Mouse (Mus musculus) cerebellum, postnatal 14 days (tissue): Measurements from ENCODE around the gene Clec16a.

Source experiments
- DNase-seq, 2 experiments: peaks; one replicate each; pipeline ENCODE4 v3.0.0; 2021; ENCODE audit warnings: mixed read lengths in 2 of 2

Gene Clec16a

GRCm38 (mm10) chr16:10771769-10772510 is 226.8 kb downstream of the Clec16a start:
- DNase-seq = no peak

GRCm38 (mm10) chr16:10773543-10773942 is 228.4 kb downstream of the Clec16a start:
- no peak for DNase-seq

DNA sequence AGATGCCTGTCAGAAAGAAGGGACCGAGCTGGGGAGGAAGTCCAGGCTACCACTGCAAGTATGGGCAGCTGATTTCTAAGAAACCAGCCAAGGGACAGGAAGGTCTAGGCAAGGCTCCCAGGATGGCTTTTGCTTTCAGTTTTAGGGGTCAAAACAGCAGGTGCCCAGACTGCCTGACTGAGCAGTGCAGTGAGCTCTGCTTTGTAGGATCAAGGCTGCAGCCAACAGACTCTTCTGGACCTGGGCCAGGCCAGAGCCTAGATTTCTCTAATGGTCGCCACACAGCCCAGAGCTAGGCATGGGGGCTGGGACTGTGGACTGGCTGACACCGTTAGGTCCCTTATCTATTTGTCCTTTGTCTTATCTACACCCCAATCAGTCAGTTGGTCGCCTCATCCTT is 229.6 kb downstream of the Clec16a start:
- DNase-seq = peak in 1 of 2 experiments; percentile 31

DNA sequence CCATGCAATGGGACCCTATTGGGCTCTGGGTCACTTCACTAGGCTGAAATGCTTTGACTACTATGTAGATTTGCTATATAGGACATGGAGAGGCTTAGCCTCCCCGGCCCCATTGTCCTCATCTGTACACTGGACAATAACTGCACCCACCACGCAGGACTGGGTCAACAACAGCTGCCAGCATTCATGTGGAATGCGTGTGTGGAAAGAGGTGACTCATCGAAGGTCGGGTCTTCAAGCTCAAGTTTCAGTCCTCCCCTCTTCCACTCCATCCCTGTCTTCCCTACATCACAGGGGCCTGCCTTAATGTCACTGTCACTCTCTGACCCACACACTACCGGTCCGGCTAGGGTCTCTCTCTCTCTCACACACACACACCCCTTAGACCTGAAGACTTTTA is 231.2 kb downstream of the Clec16a start:
- no peak for DNase-seq

- DNase-seq = no peak
Measured at GRCm38 (mm10) chr16:10777579-10778160, 232.5 kb downstream of the Clec16a start.

DNA sequence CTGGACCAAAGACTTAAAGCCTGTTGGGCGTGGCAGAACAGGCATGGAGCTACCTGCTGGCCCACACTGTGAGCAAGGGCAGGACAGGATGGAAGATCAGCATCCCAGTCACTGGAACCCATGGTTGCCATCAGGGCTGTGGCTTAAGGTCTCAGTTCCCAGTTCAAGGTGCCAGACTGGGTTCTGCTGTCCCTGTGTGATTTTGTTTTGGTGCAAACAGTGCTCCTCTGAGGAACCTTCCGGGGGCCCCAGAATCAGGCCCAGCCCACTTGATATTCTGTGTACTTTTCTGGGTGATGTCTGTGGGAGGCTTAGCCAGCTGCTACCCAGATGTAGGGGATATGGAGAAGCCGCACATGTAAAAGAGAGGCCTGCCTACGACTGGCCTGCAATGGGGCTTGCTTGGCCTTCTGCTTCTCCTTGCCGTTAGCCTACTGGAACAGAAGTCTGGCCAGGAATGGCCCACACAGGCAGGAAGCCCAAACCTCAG is 235.5 kb downstream of the Clec16a start:
- DNase-seq = no peak

DNA sequence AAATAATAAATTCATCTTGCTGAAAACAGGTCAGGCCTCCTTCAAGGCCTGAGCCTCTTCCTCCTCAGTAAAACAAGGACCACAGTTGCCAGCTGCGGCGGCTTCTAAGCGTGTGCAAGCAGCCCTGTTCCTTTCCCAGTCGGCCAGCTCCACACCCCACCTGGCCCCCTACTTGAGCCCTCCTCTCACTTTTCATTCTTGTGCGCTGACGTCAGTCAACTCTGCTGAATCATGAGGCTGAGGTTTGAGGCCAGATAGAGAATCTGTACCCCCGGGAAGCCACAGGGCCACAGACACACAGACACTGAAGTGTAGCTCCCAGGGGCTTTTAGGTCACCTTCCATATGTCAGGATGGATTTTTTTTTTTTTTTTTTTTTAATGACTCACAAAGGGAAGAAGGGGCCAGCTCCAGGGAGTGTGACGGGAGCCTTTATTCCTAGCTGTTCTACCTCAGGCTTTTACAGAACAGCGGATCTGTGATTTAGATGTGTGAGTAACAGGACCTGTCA is 236.8 kb downstream of the Clec16a start:
- no peak for DNase-seq

DNA sequence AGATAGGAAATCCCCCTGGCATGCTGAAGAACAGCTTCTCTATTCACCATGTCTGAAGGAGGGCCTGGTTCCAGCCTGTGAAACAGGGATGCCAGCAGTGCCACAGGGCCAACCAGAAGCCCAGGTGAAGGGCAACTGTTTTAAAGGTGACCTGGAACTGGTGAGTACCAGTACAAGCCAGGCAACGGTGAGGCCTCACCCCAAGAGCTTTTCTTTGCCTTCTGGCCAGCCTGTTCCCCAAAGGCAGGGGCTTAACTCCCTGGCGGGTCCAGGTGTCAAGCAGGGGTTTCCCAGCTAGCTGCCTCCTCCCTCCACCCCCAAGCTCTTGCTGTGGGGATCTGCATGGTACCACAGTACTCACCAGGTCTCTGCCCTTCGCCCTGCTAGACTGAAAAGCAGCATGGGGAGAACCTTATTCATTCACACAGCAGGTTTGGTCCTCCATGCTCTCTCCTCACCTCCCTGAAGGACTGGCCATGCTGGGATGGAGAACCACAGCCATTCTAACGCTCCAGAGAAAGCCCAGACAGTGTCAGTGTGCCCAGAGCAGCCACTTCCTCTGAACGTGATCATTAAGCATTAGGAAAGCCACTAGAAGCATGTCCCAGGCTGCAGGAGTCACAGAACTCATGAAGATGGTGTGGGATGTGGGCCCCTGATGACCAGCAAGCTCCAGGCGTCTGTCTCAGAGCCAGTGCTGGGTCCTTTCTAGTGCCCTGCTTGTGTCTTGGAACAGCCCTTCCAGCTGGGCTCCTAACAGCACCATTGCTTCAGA is 237.4 kb downstream of the Clec16a start:
- DNase-seq = no peak

DNA sequence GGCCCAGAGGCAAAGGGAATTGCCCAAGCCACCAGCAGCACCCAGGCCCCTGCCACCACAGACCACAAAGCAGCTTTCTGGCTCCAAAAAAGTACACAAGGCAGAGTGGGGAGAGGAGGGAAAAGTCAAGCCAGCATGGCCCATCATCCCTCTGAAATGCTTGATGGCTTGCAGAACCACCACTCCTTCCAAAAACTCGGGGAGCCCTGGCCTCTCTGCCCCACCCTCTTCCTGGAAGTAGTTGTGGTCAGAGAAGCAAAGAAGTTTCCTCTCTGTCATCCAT is 238.0 kb downstream of the Clec16a start:
- DNase-seq = no peak

DNA sequence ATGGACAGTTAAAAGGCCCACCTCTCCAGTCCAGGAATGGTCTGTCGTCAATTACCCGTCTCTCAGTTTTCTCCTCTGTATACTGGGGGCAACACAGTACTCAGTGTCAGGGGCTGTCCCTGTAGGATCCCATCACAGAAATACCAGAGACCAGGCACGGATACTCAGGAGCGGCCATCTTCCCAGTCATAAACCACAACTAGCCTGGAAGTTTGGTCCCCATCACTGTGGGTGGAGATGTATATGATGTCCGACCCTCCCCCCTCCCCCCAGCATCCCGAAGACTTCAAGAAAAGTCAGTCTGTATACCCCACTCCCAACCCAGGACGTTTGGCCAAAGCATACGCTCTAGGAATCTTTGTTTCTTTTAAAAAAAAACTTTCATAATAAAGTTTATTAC is 238.3 kb downstream of the Clec16a start:
- DNase-seq = no peak

DNA sequence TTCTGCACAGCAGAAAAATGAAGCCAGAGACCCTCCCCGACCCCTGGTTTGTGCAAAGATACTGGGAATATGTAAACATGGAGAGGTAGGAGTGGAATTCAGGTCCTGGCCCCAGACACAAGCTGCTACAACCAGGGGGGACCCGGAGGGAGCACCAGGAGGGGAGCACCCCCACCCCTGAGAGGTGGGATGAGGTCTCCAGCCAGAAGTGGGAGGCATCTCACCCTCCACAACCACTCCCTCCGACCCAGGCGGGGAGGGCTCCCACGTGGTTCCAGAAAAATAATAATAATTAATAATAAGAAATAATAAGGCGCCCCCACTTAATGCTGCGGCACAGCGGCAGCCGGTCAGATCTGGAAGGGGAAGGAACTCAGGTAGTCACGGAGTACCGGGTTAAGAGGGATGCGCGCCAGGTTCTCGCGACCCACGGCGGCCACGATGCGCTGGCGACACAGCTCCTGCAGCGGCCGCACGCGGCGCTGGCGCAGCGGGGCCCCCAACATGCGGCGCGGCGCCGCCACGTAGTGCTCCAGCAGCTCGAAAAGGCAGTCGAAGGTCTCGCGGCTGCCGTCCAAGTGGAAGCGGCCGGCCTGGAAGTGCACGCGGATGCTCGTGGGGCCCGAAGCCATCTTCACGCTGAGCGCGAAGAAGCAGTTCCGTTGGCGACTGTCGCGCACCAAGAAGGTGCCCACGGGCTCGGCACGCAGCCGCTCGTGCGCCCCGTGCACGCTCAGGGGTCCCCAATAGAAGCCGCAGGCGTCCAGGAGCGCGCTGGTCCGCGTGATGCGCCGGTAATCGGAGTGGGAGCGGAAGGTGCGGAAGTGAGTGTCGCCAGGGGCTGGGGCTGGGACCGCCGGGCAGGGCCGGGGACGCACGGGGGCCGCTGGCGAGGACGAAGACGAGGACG is 239.0 kb downstream of the Clec16a start:
- DNase-seq = peak; percentile 56 to 66

DNA sequence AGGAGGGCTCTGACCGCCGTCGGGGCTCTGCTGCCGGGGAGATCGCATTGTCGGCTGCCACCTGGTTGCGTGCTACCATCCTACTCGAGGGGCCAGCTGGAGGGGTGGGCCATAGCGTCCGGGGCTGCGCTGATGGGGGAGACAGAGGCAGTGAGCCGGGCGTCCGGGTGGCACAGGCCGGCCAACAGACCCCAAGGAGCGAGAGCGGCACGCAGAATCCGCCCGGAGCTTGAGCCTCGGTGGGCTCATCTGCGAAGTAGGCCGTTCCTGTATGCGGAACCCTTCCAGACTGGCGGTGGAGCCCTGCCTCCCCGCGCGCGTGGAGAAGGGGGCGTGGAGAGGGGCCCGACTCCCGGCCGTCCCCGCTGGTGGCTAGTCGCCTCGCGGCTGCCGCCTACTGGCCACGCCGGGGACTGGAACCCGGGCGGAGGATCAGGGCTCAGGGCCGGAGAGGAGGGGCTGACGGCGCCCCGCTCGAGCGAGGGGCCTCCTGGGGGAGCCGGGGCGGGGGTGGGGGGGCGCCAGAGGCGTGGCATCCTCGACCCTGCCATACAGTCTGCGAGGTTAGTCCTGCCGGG is 239.7 kb downstream of the Clec16a start:
- DNase-seq = peak; percentile 95 to 96

GRCm38 (mm10) chr16:10785371-10786231 is 240.5 kb downstream of the Clec16a start, which contains the start of gene Socs1:
TSS of gene Socs1 (minus strand) at chr16:10785536.
- peak; percentile 76 to 80 for DNase-seq

DNA sequence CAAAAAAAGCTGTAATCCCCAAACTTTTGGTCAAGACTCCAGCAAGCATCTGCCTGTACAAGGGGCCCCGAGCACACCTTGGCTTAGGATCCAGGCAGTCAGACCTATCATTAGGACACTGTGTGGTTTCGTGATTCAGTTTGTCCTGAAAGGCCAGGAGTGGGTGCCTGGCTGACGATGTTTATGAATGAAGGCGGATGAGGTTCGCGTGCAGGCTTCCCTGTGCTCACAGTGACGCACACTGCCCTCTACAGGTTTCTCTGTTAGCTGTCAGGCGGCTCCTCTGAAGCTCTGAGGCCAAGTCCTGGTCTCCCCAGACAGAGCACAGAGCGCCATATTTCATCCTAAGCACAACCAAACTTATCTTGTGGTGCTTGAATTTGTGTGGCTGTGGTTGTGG is 241.1 kb downstream of the Clec16a start:
- DNase-seq = peak; percentile 90

DNA sequence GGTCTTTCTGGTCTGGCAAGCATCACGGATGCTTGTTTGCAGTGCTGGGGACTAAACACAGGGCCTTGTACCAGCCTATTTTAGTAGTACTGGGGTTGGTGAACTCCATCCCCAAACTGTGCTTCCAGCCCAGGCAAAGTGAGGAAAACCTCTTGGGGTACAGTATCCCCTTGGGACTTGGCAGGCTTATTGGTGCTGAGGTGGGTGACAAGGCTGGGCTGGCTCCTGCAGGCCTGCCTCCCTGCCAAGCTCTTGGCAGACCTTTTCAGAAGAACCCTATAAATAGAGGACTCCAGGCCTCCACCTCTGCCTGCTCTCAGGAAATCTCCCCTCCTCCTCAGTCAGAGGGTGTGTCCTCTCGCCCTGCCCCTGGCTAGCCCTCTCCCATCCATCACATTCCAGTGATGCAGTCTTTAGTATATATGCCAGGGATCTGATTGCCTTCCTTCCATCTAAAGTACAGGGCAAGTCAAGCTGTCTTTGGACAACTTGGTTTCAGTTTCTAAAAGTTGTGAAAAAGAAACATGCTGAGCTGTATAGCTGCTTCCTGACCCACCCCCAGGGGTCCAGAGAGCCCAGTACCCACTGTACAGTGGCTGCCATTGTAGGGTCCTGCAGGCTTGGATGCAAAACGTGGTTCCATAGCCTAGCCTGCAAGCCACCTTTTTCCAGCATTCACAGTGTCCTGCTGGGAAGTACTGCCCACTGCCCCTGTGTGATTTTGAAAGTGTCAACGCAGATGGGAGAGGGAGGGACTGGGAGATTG is 241.8 kb downstream of the Clec16a start:
- no peak for DNase-seq

DNA sequence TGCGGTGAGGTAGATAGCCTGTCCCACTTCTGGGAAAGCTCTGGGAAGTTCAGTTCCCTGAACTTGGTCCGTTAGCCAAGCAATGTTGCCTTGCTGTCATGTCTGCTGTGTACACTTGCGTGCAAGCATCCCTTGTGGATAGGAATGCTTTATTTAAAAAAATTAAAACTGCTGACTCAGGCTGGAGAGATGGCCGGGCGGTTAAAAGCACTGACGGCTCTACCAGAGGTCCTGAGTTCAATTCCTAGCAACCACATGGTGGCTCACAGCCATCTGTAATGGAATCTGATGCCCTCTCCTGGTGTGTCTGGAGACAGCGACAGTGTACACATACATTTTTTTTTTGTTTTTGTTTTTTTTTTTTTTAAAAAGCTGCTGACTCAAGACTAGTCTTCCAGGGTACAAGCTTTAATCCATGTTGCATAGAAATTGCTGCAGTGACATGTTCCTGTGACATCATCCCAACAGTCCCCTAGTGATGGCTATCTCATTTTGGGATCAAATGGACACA is 242.5 kb downstream of the Clec16a start:
- DNase-seq = no peak

GRCm38 (mm10) chr16:10788271-10788670 is 243.1 kb downstream of the Clec16a start, which contains the start of gene Tnp2:
TSS of gene Tnp2 (minus strand) at chr16:10788660.
- no peak for DNase-seq

DNA sequence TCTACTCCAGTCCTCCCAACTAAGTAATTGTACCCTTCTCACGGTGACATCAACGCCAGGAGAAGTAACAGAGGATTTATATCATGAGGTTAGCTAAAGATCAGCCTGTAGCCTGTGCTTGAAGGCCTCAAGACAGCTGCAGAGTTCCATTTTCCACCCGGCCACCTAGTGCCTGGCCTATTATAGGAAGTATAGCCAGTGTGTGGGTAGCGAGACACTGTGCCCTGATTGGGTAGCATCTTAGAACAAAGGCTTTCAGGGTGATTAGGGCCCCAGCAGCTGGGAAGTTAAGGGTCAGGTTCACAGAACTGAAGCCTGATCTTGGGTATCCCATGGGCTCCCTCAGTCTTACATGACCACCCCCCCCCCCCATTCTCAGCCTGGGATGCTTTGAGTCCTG is 243.7 kb downstream of the Clec16a start:
- no peak for DNase-seq

- DNase-seq = no peak
Measured at GRCm38 (mm10) chr16:10790702-10791101, 245.6 kb downstream of the Clec16a start, which contains the start of gene Prm3. TSS of gene Prm3 (minus strand) at chr16:10790914.
